Mouse (Mus musculus) erythroblast, adult 5-6 weeks (primary cell): ENCODE measurements around the gene Ttc8. TPM values are rescaled to one million over a fixed set of nuclear protein-coding genes. Genes with fewer than 3 reads are reported as not detected.

Experiments
- ATAC-seq: replicated peaks from 2 replicates; pipeline ENCODE4 v1.8.0; 2016; ENCODE audit warnings: moderate number of reproducible peaks, mild to moderate bottlenecking, moderate TSS enrichment, inconsistent platforms; ENCODE audit not compliant: poor library complexity, low FRiP score, severe bottlenecking
- total RNA-seq, 2 experiments: library from RNA; stranded (forward) in 1 of 2; stranded (reverse) in 1 of 2; fragments of 150-400 nt in 1 of 2; fragments of 200-764, 138-1000 nt in 1 of 2; gene quantifications; 2 replicates each; pipeline versions ENCODE4 v1.2.3 to v1.2.4; 2015 to 2017; ENCODE audit warnings: low replicate concordance in 2 of 2

The Ttc8 gene
- total RNA-seq, 2 experiments from 2014 or later = 0.34 to 2.1 TPM

- ATAC-seq = no peak
These were observed 90.9 kb downstream of the Ttc8 start for GRCm38 (mm10) chr12:99011161-99011861.

- ATAC-seq = no peak
These were observed 95.5 kb downstream of the Ttc8 start for GRCm38 (mm10) chr12:99015870-99016269.

- ATAC-seq = no peak
These were observed 104.1 kb downstream of the Ttc8 start for GRCm38 (mm10) chr12:99024430-99024960.

GRCm38 (mm10) chr12:99026291-99026690, 105.9 kb downstream of the Ttc8 start:
- no peak for ATAC-seq

GRCm38 (mm10) chr12:99028665-99029064, 108.3 kb downstream of the Ttc8 start:
- no peak for ATAC-seq

- no peak for ATAC-seq
These were observed 109.6 kb downstream of the Ttc8 start for GRCm38 (mm10) chr12:99030022-99030421.

Other genes with a start within 250 kb of the Ttc8 start
- 0.21 and 0.58 TPM in 2 replicates for gene Ptpn21, start 183.2 kb upstream of the Ttc8 start, total RNA-seq (2015; ENCODE audit: low replicate concordance)
- gene Ptpn21, start 183.2 kb upstream of the Ttc8 start, total RNA-seq (2017; ENCODE audit: low replicate concordance) = 0.70 and 2.2 TPM in 2 replicates
- gene Zc3h14, start 173.6 kb upstream of the Ttc8 start, total RNA-seq (2015; ENCODE audit: low replicate concordance) = 50.4 and 53.4 TPM in 2 replicates
- 38.3 and 39.4 TPM in 2 replicates for gene Zc3h14, start 173.6 kb upstream of the Ttc8 start, total RNA-seq (2017; ENCODE audit: low replicate concordance)
- gene Eml5, start 19.1 kb upstream of the Ttc8 start, total RNA-seq (2015; ENCODE audit: low replicate concordance) = 1.3 and 2.5 TPM in 2 replicates
- 2.6 and 6.0 TPM in 2 replicates for gene Eml5, start 19.1 kb upstream of the Ttc8 start, total RNA-seq (2017; ENCODE audit: low replicate concordance)